Mouse (Mus musculus) adrenal gland, adult 18-20 months (tissue): ENCODE measurements around the gene Igfals. TPM values are rescaled to one million over a fixed set of nuclear protein-coding genes. Genes with fewer than 3 reads are reported as not detected.

Experiments
- total RNA-seq, 2 experiments: library from RNA; stranded (reverse); gene quantifications; 1 replicate in 1 of 2; 2 replicates in 1 of 2; pipeline ENCODE4 v1.2.3; 2021

Gene Igfals
- total RNA-seq, 2 experiments from 2014 or later: 2.0 to 2.7 TPM

Other genes starting within 250 kb of the Igfals start
- gene Tsc2, start 233.4 kb upstream of the Igfals start, total RNA-seq: 100 to 1,000 TPM in 1 of 2 experiments, 10 to 100 TPM in 1; 93.3 to 111 TPM
- 1 to 10 TPM; 7.3 to 8.0 TPM for gene Nthl1, start 233.3 kb upstream of the Igfals start, total RNA-seq
- 10 to 100 TPM; 62.0 to 90.2 TPM for gene Slc9a3r2, start 215.7 kb upstream of the Igfals start, total RNA-seq
- not detected for gene Npw, start 207.5 kb upstream of the Igfals start, total RNA-seq
- gene Zfp598, start 196.3 kb upstream of the Igfals start, total RNA-seq: 10 to 100 TPM; 50.0 to 55.7 TPM
- gene Syngr3, start 176.0 kb upstream of the Igfals start, total RNA-seq: 1 to 10 TPM; 2.2 to 3.3 TPM
- 10 to 100 TPM; 31.9 to 33.9 TPM for gene Gfer, start 169.8 kb upstream of the Igfals start, total RNA-seq
- 1 to 10 TPM; 2.8 to 3.9 TPM for gene Noxo1, start 169.8 kb upstream of the Igfals start, total RNA-seq
- gene Tbl3, start 158.3 kb upstream of the Igfals start, total RNA-seq: 10 to 100 TPM; 30.2 to 32.4 TPM
- gene Rnf151, start 147.9 kb upstream of the Igfals start, total RNA-seq: not detected
- 100 to 1,000 TPM; 653 to 681 TPM for gene Rps2, start 147.9 kb upstream of the Igfals start, total RNA-seq
- gene Ndufb10, start 141.5 kb upstream of the Igfals start, total RNA-seq: 100 to 1,000 TPM; 239 to 321 TPM
- 1 to 10 TPM in 1 of 2 experiments, not detected in 1; 1.2 TPM for gene Rpl3l, start 138.2 kb upstream of the Igfals start, total RNA-seq
- 10 to 100 TPM; 83.9 to 94.4 TPM for gene Msrb1, start 129.4 kb upstream of the Igfals start, total RNA-seq
- gene Hs3st6, start 113.0 kb upstream of the Igfals start, total RNA-seq: 1 to 10 TPM; 2.2 to 2.3 TPM
- gene Meiob, start 61.7 kb upstream of the Igfals start, total RNA-seq: under 1 TPM; 0.50 to 0.80 TPM
- 10 to 100 TPM; 88.4 to 99.0 TPM for gene Hagh, start 25.9 kb upstream of the Igfals start, total RNA-seq
- gene Fahd1, start 15.6 kb upstream of the Igfals start, total RNA-seq: 10 to 100 TPM; 27.6 to 28.2 TPM
- gene Nubp2, start 20.4 kb downstream of the Igfals start, total RNA-seq: 10 to 100 TPM; 48.5 to 54.1 TPM
- gene Spsb3, start 20.6 kb downstream of the Igfals start, total RNA-seq: 10 to 100 TPM; 33.0 to 33.9 TPM
- gene Eme2, start 29.1 kb downstream of the Igfals start, total RNA-seq: 10 to 100 TPM; 40.6 to 46.1 TPM
- 100 to 1,000 TPM; 107 to 148 TPM for gene Mrps34, start 29.1 kb downstream of the Igfals start, total RNA-seq
- gene Nme3, start 30.5 kb downstream of the Igfals start, total RNA-seq: 100 to 1,000 TPM in 1 of 2 experiments, 10 to 100 TPM in 1; 50.8 to 100 TPM
- gene Mapk8ip3, start 71.0 kb downstream of the Igfals start, total RNA-seq: 100 to 1,000 TPM; 125 to 137 TPM
- 10 to 100 TPM; 19.2 to 26.3 TPM for gene Jpt2, start 94.7 kb downstream of the Igfals start, total RNA-seq
- 10 to 100 TPM; 20.4 to 24.0 TPM for gene Cramp1l, start 149.8 kb downstream of the Igfals start, total RNA-seq
- 10 to 100 TPM; 20.3 to 29.9 TPM for gene Ift140, start 150.1 kb downstream of the Igfals start, total RNA-seq
- gene Tmem204, start 217.6 kb downstream of the Igfals start, total RNA-seq: 10 to 100 TPM; 43.2 to 45.6 TPM
- 10 to 100 TPM; 18.4 to 21.9 TPM for gene Telo2, start 250.0 kb downstream of the Igfals start, total RNA-seq